Mouse (Mus musculus): ENCODE data around the gene Susd3.
A peak's percentile ranks its signal among the peaks of the same experiment; 100 is the strongest.

Gene Susd3

GRCm38 (mm10) chr13:49187288-49188218, 61.0 kb downstream of the Susd3 start, which contains the start of gene Ninj1:
TSS of gene Ninj1 (plus strand) at chr13:49187485.
- DNase-seq (ENCODE audit: low spot score in 2 of 2) = peak; percentile 81 to 83

GRCm38 (mm10) chr13:49186798-49187287, 61.7 kb downstream of the Susd3 start:
- no peak for DNase-seq (ENCODE audit: low spot score in 2 of 2)

GRCm38 (mm10) chr13:49183646-49184045, 64.9 kb downstream of the Susd3 start:
- DNase-seq (ENCODE audit: low spot score in 2 of 2) = no peak

- no peak for DNase-seq (ENCODE audit: low spot score in 2 of 2)
Measured at GRCm38 (mm10) chr13:49183161-49183560, 65.3 kb downstream of the Susd3 start.

- DNase-seq (ENCODE audit: low spot score in 2 of 2) = no peak
Measured at GRCm38 (mm10) chr13:49181411-49181984, 67.0 kb downstream of the Susd3 start.

GRCm38 (mm10) chr13:49180691-49181090, 67.8 kb downstream of the Susd3 start:
- DNase-seq (ENCODE audit: low spot score in 2 of 2) = no peak

All from urinary bladder, postnatal 4 days (tissue).